ENCODE assay signal across 1 mouse cellular context in genomic region chr6:88155614-88156013, GRCm38 (mm10). TPM values are rescaled to one million over a fixed set of nuclear protein-coding genes. Genes with fewer than 3 reads are reported as not detected.
"Had no signal": no experiment of that assay in that cellular context is flagged by ENCODE, and none has a peak within 500 bp of the region (broad histone marks: within the 10 kb centered on the region; RNA-seq: fewer than 3 reads in every experiment).

No protein-coding gene starts in this region.

RNA-seq across cellular contexts. Expression of gene Gata2, which starts 38.1 kb away (rescaled TPM):
- polyA plus RNA-seq: inflammation-experienced regulatory T-cells, adult 6 months had no signal
